Mouse (Mus musculus) midbrain, postnatal 0 days (tissue): ENCODE results near the gene Usp31. TPM values are rescaled to one million over a fixed set of nuclear protein-coding genes. Genes with fewer than 3 reads are reported as not detected.

Source experiments
- ATAC-seq: fragments of 200-750 bp; cut with Nextera tagmentation; 2 replicates; pipeline ENCODE4 v1.8.0; 2017; ENCODE audit warnings: moderate number of reproducible peaks, mild to moderate bottlenecking, moderate TSS enrichment, moderate library complexity; ENCODE audit not compliant: low FRiP score
- DNase-seq: peaks from one replicate; pipeline ENCODE4 v3.0.0-alpha.2; 2015; ENCODE audit warnings: low spot score
- H3K27ac ChIP-seq: fragments of 300-500 bp; sonication (generic); 2 replicates; pipeline ENCODE4 v1.5.1; 2014; ENCODE audit warnings: low read depth, mild to moderate bottlenecking, low read length, mixed read lengths
- H3K27me3 ChIP-seq: fragments of 300-500 bp; sonication (generic); 2 replicates; pipeline ENCODE4 v1.6.1; 2014; ENCODE audit warnings: low read length, control low read depth, mixed read lengths; ENCODE audit not compliant: insufficient read depth
- H3K36me3 ChIP-seq: fragments of 300-500 bp; sonication (generic); 2 replicates; pipeline ENCODE4 v1.6.1; 2014; ENCODE audit warnings: low read length, control low read depth, mixed read lengths; ENCODE audit not compliant: insufficient read depth
- H3K4me1 ChIP-seq: fragments of 300-500 bp; sonication (generic); 2 replicates; pipeline ENCODE4 v1.6.1; 2014; ENCODE audit warnings: mild to moderate bottlenecking, control low read depth, antibody characterized with exemption, low read length, mixed read lengths; ENCODE audit not compliant: insufficient read depth
- H3K4me2 ChIP-seq: fragments of 300-500 bp; sonication (generic); 2 replicates; pipeline ENCODE4 v1.6.1; 2014; ENCODE audit warnings: low read depth, mild to moderate bottlenecking, low read length, mixed read lengths; ENCODE audit not compliant: poor library complexity, severe bottlenecking
- H3K4me3 ChIP-seq: fragments of 300-500 bp; sonication (generic); 2 replicates; pipeline ENCODE4 v1.5.1; 2014; ENCODE audit warnings: low read depth, mild to moderate bottlenecking, low read length, moderate library complexity
- H3K9ac ChIP-seq: fragments of 300-500 bp; sonication (generic); replicated peaks from 2 replicates; pipeline ENCODE4 v1.6.1; 2014; ENCODE audit warnings: mild to moderate bottlenecking, low read length, moderate library complexity, mixed read lengths; ENCODE audit not compliant: poor library complexity, severe bottlenecking
- H3K9me3 ChIP-seq: fragments of 300-500 bp; sonication (generic); 2 replicates; pipeline ENCODE4 v1.6.1; 2016; ENCODE audit warnings: low read length, control low read depth
- CTCF ChIP-seq: IDR thresholded peaks from 2 replicates; pipeline ENCODE4 v1.5.1; 2016; ENCODE audit warnings: antibody characterized with exemption, mild to moderate bottlenecking
- WGBS: fragments of 180-500 bp; shearing (Covaris S2); extraction: QIAGEN DNeasy Blood & Tissue Kit; methylation state at CpG from one replicate; pipeline ENCODE4 v1.1.7; 2014; 5-methylcytosine and 5-hydroxymethylcytosine counted together
- polyA plus RNA-seq: library from polyadenylated mRNA; unstranded; fragments of >200 nt; fragmentation: Nextera tagmentation; extraction: Ambion mirVana; gene quantifications from 2 replicates; pipeline ENCODE4 v1.2.1, GENCODE M21; 2015
- total RNA-seq: library from RNA; depleted of rRNA; stranded (reverse); fragments of >200 nt; gene quantifications from 2 replicates; pipeline ENCODE4 v1.2.3, GENCODE M21; 2014

Gene Usp31
- total and polyA plus RNA-seq, 2 experiments from 2014 or later, result 2.1 to 24.1 TPM

DNA sequence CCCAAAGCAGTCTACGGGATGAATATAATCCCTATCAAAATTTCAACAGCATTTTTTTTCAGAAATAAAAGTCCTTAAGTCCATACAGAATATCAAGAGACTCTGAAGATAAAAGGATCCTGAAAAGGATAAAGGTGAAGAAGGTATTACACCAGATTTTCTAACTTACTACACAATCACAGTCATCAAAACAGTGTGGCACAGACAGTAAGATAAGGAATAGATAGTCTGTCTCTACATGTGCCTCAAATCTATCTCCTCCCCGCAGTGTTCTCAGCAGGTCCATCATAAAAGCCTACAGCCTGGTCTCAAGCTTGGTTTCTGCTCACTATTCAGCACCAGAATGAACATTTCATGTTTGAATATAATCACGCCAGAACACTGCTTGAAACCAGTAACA is 6.6 kb downstream of the Usp31 start:
- H3K9me3 ChIP-seq, result no peaks in the 10 kb centered on the region
- H3K27me3 ChIP-seq, result no peaks in the 10 kb centered on the region
- no peaks in the 10 kb centered on the region for H3K36me3 ChIP-seq
- no peak for TF ChIP-seq CTCF
- ATAC-seq (no peak), DNase-seq (no peak)
- no peak overlapping the region for H3K27ac ChIP-seq
- H3K4me1 ChIP-seq, result peaks cover 9% of the 10 kb centered on the region
- no peak overlapping the region for H3K4me3 ChIP-seq
- no peak overlapping the region for H3K4me2 ChIP-seq
- WGBS, result 89% methylated on average over 3 of the region's 3 CpGs
- no peak overlapping the region for H3K9ac ChIP-seq

- Histone ChIP-seq H3K4me3 (no peak overlapping the region), H3K9me3 (no peaks in the 10 kb centered on the region), H3K27ac (no peak overlapping the region), H3K4me1 (peaks cover 6% of the 10 kb centered on the region; the same call in 1 of the 2 replicates), H3K27me3 (no peaks in the 10 kb centered on the region), H3K9ac (no peak overlapping the region), H3K36me3 (no peaks in the 10 kb centered on the region), H3K4me2 (no peak overlapping the region)
- no peak for TF ChIP-seq CTCF
- DNase-seq (no peak), ATAC-seq (no peak)
Measured at GRCm38 (mm10) chr7:121699218-121699617, 7.8 kb downstream of the Usp31 start.

DNA sequence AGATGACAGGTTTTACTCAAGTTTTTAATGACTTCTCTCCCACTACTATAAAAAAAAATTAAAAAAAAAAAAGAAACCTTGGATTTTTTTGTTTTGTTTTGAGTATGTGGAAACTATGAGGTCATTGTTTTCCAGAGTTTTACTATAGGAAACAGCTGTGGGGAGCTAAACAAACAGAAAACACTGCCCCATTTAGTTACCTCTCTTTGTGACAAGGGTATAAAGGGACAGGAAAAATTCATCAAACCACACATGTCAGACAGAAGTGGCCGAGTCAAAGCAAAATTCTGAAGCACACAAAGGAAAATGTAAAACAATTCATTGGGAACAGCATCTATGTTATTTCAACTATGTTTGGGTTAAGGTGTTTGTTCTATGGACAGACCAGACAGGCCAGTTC is 9.5 kb downstream of the Usp31 start:
- DNase-seq (no peak), ATAC-seq (no peak)
- Histone ChIP-seq H3K9ac (no peak overlapping the region), H3K36me3 (no peaks in the 10 kb centered on the region), H3K4me1 (no peaks in the 10 kb centered on the region; the same call in 1 of the 2 replicates), H3K27ac (no peak overlapping the region), H3K4me3 (no peak overlapping the region), H3K9me3 (no peaks in the 10 kb centered on the region), H3K27me3 (no peaks in the 10 kb centered on the region), H3K4me2 (no peak overlapping the region)
- TF ChIP-seq CTCF, result no peak
- WGBS, result 64% methylated on average over 1 of the region's 1 CpGs

DNA sequence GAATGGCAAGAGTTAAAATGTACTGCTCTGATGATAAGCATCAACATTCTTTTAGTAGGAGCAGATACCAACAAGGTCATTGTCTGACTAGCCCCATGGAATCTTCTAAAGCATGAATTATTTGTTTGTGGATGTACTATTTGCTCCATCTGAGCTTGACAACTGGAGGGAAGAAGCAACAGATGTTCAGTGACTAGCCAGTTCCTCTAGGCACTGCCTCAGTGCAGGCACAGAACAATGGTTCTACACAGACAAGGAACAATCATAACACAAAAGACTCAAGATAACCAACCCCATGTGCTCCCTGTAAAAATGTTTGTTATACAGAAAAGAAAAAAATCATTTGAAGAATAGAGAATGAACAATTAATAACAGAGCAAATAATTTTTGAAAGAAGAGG is 9.9 kb downstream of the Usp31 start:
- H3K27ac ChIP-seq, result no peak overlapping the region
- no peaks in the 10 kb centered on the region for H3K9me3 ChIP-seq
- no peaks in the 10 kb centered on the region for H3K27me3 ChIP-seq
- no peak overlapping the region for H3K9ac ChIP-seq
- H3K4me3 ChIP-seq, result no peak overlapping the region
- H3K4me1 ChIP-seq, result no peaks in the 10 kb centered on the region; the same call in 1 of the 2 replicates
- H3K4me2 ChIP-seq, result no peak overlapping the region
- no peaks in the 10 kb centered on the region for H3K36me3 ChIP-seq
- DNase-seq, result no peak
- no peak for ATAC-seq
- TF ChIP-seq CTCF, result no peak

- no peak for ATAC-seq
- H3K9me3 ChIP-seq, result no peaks in the 10 kb centered on the region
- no peak overlapping the region for H3K9ac ChIP-seq
- H3K27me3 ChIP-seq, result no peaks in the 10 kb centered on the region
- no peaks in the 10 kb centered on the region for H3K36me3 ChIP-seq
- 76% methylated on average over 2 of the region's 2 CpGs for WGBS
- H3K4me1 ChIP-seq, result no peaks in the 10 kb centered on the region
- no peak overlapping the region for H3K4me2 ChIP-seq
- TF ChIP-seq CTCF, result no peak
- DNase-seq, result no peak
- no peak overlapping the region for H3K27ac ChIP-seq
- H3K4me3 ChIP-seq, result no peak overlapping the region
Measured at GRCm38 (mm10) chr7:121691803-121692202, 15.2 kb downstream of the Usp31 start.

DNA sequence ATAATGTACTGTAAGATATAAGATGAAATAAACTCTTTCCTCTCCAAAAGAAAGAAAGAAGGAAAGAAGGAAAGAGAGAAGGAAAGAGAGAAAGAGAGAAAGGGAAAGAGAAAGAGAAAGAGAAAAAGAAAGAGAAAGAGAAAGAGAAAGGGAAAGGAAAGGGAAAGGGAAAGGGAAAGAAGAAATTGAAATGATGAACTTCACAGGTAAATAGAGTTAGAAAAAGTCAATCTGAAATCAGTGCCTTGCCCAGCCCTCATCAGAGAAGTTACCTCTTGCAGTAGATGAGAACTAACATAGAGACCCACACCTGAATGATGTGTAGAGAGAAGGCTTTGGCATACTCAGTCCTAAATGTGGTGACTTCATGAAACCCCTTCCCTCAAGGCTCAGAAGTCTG is 17.7 kb downstream of the Usp31 start:
- DNase-seq, result no peak
- no peak for ATAC-seq
- H3K27ac ChIP-seq, result no peak overlapping the region
- H3K4me1 ChIP-seq, result no peaks in the 10 kb centered on the region
- H3K4me3 ChIP-seq, result no peak overlapping the region
- H3K4me2 ChIP-seq, result no peak overlapping the region
- no peaks in the 10 kb centered on the region for H3K36me3 ChIP-seq
- no peaks in the 10 kb centered on the region for H3K9me3 ChIP-seq
- no peak overlapping the region for H3K9ac ChIP-seq
- no peaks in the 10 kb centered on the region for H3K27me3 ChIP-seq
- TF ChIP-seq CTCF, result no peak
